Mouse (Mus musculus) embryonic facial prominence, embryonic 11.5 days (tissue): ENCODE measurements around the gene Tmem41a. TPM values are rescaled to one million over a fixed set of nuclear protein-coding genes. Genes with fewer than 3 reads are reported as not detected.
A peak's percentile ranks its signal among the peaks of the same experiment; 100 is the strongest.
"Not testable (repeated sequence)": the region's sequence is repeated elsewhere in the genome, so short reads cannot be mapped to it uniquely, and the experiment has no call there.

Experiments
- ATAC-seq: fragments of 200-750 bp; cut with Nextera tagmentation; replicated peaks from 2 replicates; pipeline ENCODE4 v1.8.0; 2017; ENCODE audit warnings: low read depth; ENCODE audit not compliant: insufficient number of reproducible peaks, low FRiP score, low TSS enrichment
- DNase-seq: peaks from one replicate; pipeline ENCODE4 v3.0.0-alpha.2; 2015; ENCODE audit warnings: low spot score
- H3K27ac ChIP-seq: fragments of 300-500 bp; sonication (generic); replicated peaks from 2 replicates; pipeline ENCODE4 v1.5.1; 2014; ENCODE audit warnings: mild to moderate bottlenecking, low read depth, low read length, control low read depth
- H3K27me3 ChIP-seq: fragments of 300-500 bp; sonication (generic); 2 replicates; pipeline ENCODE4 v1.6.1; 2014; ENCODE audit warnings: mild to moderate bottlenecking, low read length, moderate library complexity, mixed read lengths; ENCODE audit not compliant: control insufficient read depth, insufficient read depth
- H3K36me3 ChIP-seq: fragments of 300-500 bp; sonication (generic); replicated peaks from 2 replicates; pipeline ENCODE4 v1.6.1; 2014; ENCODE audit warnings: low read depth, mild to moderate bottlenecking, low read length, moderate library complexity, mixed read lengths; ENCODE audit not compliant: control insufficient read depth, insufficient read depth
- H3K4me1 ChIP-seq: fragments of 300-500 bp; sonication (generic); 2 replicates; pipeline ENCODE4 v1.6.1; 2014; ENCODE audit warnings: low read length, mixed read lengths; ENCODE audit not compliant: control insufficient read depth, insufficient read depth
- H3K4me2 ChIP-seq: fragments of 300-500 bp; sonication (generic); 2 replicates; pipeline ENCODE4 v1.6.1; 2014; ENCODE audit warnings: low read depth, mild to moderate bottlenecking, control low read depth, low read length, moderate library complexity
- H3K4me3 ChIP-seq: fragments of 300-500 bp; sonication (generic); 2 replicates; pipeline ENCODE4 v1.5.1; 2014; ENCODE audit warnings: low read depth, low read length, control low read depth
- H3K9ac ChIP-seq: fragments of 300-500 bp; sonication (generic); replicated peaks from 2 replicates; pipeline ENCODE4 v1.6.1; 2014; ENCODE audit warnings: mild to moderate bottlenecking, control low read depth, low read length
- H3K9me3 ChIP-seq: fragments of 300-500 bp; sonication (generic); replicated peaks from 2 replicates; pipeline ENCODE4 v1.6.1; 2016; ENCODE audit warnings: mild to moderate bottlenecking, low read length, inconsistent platforms, mixed read lengths; ENCODE audit not compliant: control insufficient read depth
- WGBS: fragments of 180-500 bp; shearing (Covaris S2); extraction: QIAGEN DNeasy Blood & Tissue Kit; methylation state at CpG from one replicate; pipeline ENCODE4 v1.1.7; 2014; 5-methylcytosine and 5-hydroxymethylcytosine counted together
- polyA plus RNA-seq: library from polyadenylated mRNA; unstranded; fragments of >200 nt; fragmentation: Nextera tagmentation; extraction: Ambion mirVana; gene quantifications from 2 replicates; pipeline ENCODE4 v1.2.1, GENCODE M21; 2014

Tmem41a gene
- 37.5 and 38.3 TPM in 2 replicates for polyA plus RNA-seq

DNA sequence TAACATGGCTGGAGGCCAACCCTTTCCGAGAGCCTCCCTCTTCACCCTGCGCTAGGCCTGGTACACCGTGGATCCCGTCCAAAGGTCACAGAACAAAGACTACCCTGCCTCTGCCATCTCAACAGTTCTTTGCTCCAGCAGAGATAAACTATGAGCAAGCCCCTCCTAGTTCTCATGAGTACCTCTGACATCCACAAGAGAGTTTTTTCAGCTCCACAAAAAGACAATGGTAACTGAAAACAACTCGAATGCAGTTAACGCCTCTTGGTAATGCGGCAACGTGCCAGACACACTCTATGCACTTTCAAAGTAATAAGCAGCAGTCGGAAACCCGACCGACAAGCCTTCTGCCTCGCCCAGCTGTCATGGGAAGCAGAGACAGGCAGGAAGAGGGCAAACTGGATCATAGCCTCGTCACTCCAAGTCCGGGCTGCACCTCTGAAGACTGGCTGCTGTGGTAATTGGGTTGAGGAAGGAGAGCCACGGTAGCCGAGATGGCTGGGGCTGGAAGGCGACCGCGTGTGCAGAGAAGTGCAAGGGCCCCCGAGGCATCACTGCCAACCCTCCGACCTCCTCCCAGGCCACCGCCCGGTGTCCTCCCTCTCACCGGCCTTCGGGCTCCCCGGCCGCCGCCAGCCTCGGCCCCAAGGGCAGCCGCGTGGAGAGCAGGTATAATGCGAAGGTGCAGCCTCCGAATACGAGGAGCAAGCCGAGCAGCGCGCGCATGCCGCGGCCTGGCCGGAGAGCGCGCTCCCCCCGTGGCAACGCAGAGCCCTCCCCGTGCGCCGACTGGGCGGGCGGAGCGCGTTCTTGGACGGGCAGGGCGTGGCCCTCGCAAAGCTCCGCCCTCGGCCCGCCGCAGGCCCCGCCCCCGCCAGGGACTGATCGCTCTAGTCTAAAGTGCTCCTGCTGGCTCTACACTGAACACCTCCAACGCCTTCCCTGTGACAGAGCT lies at the start of gene Tmem41a:
Tmem41a (minus strand) TSS at position 792 of the 955 bp plus-strand sequence.
- H3K4me3 ChIP-seq = peak within 1 kb of the TSS; percentile 49
- DNase-seq (peak; percentile 91), ATAC-seq (peak; percentile 93)
- H3K9ac ChIP-seq = peak within 1 kb of the TSS; percentile 56
- H3K27me3 ChIP-seq = no peaks in the 10 kb centered on the region
- peak within 1 kb of the TSS; percentile 48 for H3K4me2 ChIP-seq
- no peaks in the 10 kb centered on the region for H3K36me3 ChIP-seq
- H3K4me1 ChIP-seq = no peaks in the 10 kb centered on the region
- 2% methylated on average over 58 of the region's 63 CpGs for WGBS
- H3K27ac ChIP-seq = no peak within 1 kb of the TSS
- no peaks in the 10 kb centered on the region for H3K9me3 ChIP-seq

DNA sequence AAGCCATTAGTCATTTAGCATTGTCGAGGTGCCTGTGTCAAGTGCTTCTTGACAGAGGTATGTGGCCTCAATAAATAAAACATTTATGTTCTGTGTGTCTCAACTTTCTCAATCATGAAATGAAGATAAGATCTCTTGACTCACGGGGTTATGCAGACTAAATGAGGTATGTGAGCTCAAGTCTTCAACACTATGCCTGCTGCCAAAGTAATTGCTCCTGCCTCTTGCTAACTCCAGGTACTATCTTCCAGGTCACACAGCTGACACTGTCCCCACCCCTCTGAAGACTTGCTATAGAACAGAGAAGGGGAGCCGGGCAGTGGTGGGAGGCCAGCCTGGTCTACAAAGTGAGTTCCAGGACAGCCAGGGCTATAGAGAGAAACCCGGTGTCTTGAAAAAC lies 49.0 kb upstream of the Tmem41a start:
- H3K27ac ChIP-seq = no peak overlapping the region
- ATAC-seq = no peak

DNA sequence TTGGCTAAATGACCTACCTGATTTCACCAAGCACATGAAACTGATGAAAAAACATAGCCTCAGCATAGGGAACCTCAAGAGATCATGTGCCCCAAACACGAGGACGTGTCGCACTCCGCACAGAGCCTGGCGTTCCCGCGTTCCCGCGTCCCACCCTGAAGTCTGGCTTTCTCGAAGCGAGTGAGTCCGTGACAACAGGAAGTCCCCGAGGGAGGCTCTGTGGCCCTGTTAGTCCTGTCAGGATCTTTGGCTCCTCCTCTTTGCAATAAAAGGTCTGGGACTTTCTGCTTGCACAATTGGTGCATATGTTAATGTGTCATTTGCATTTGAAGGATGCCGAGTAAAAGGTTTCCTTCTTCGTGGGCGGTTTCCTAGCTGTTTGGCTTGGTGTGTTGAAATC lies 48.0 kb upstream of the Tmem41a start, which contains the start of gene Liph:
Liph (minus strand) TSS at position 360 of the 400 bp plus-strand sequence.
- Histone ChIP-seq H3K4me2 (peak within 1 kb of the TSS; percentile 25), H3K27ac (no peak within 1 kb of the TSS)
- no peak for DNase-seq

More for the DNA sequence above, 49.0 kb upstream of the Tmem41a start:
- no peak overlapping the region for H3K4me2 ChIP-seq
- H3K27me3 ChIP-seq = no peaks in the 10 kb centered on the region
- no peak overlapping the region for H3K9ac ChIP-seq
- H3K9me3 ChIP-seq = no peaks in the 10 kb centered on the region
- no peaks in the 10 kb centered on the region for H3K36me3 ChIP-seq
- WGBS = 60% methylated on average over 4 of the region's 4 CpGs
- no peak overlapping the region for H3K4me3 ChIP-seq
- DNase-seq = no peak
- no peaks in the 10 kb centered on the region for H3K4me1 ChIP-seq

DNA sequence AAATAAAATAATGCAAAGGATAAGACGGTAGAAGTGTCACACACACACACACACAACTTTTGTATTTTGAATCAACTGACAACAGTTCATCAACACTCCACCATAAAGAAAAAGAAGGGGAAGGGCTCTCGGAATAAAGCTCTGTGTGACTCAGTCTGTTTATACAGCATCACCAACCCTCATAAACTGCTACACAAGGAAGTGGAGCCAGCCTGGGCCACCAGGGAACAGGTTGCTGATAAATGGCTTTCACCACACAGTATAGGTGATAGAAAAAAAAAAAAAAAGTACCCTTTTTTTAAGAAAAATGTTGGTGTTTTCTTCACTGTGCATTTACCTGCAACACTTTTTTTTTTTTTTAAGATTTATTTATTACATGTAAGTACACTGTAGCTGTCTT lies 44.4 kb upstream of the Tmem41a start:
- H3K4me1 ChIP-seq = no peaks in the 10 kb centered on the region
- 83% methylated on average over 2 of the region's 2 CpGs for WGBS
- H3K27ac ChIP-seq = no peak overlapping the region
- no peak overlapping the region for H3K9ac ChIP-seq
- DNase-seq (no peak), ATAC-seq (no peak)
- no peaks in the 10 kb centered on the region for H3K9me3 ChIP-seq
- no peak overlapping the region for H3K4me2 ChIP-seq
- no peak overlapping the region for H3K4me3 ChIP-seq
- no peaks in the 10 kb centered on the region for H3K27me3 ChIP-seq
- H3K36me3 ChIP-seq = no peaks in the 10 kb centered on the region

More for the DNA sequence above, 48.0 kb upstream of the Tmem41a start, which contains the start of gene Liph:
- WGBS = 11% methylated on average over 16 of the region's 16 CpGs
- no peaks in the 10 kb centered on the region for H3K4me1 ChIP-seq
- no peaks in the 10 kb centered on the region for H3K27me3 ChIP-seq
- no peak within 1 kb of the TSS for H3K9ac ChIP-seq
- H3K4me3 ChIP-seq = 0 out of 2 replicates have a peak within 1 kb of the TSS, but pooled peaks have one; percentile 3
- H3K9me3 ChIP-seq = no peaks in the 10 kb centered on the region
- H3K36me3 ChIP-seq = no peaks in the 10 kb centered on the region
- ATAC-seq = no peak

DNA sequence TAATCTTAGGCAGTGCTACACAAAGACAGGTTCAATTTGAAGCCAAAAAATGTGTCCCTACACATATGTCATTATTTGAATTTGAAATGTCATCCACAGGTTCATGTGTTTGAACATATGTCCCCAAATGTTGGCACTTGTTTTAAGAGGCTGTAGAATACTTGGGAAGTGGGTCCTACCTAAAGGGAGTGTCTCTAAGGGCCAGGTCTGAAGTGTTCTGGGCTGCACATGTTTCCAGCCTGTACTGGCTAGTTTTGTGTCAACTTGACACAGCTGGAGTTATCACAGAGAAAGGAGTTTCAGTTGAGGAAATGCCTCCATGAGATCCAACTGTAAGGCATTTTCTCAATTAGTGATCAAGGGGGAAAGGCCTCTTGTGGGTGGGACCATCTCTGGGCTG lies 43.5 kb upstream of the Tmem41a start:
- not testable (repeated sequence) for H3K4me2 ChIP-seq, H3K27ac ChIP-seq, H3K4me3 ChIP-seq, H3K9ac ChIP-seq, H3K4me1 ChIP-seq, H3K9me3 ChIP-seq, DNase-seq, H3K27me3 ChIP-seq, H3K36me3 ChIP-seq, ATAC-seq

DNA sequence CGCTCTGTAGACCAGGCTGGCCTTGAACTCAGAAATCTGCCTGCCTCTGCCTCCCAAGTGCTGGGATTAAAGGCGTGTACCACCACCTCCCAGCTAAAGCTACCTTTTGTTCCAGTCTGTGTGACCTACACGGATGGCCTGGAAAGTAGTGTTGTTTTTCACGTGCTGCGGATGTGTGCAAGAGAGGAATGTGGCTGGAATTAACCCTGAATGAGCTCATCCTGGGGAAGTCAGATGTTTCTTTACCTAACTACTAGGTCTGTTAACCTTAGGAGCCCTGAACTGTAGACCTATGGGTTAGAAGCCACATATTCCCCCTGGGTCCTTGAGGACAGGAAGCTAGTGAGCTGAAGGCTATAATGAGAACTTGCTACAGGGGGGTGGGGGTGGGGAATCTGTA lies 40.6 kb upstream of the Tmem41a start:
- no peaks in the 10 kb centered on the region for H3K4me1 ChIP-seq
- no peak overlapping the region for H3K27ac ChIP-seq
- no peak overlapping the region for H3K4me3 ChIP-seq
- H3K27me3 ChIP-seq = no peaks in the 10 kb centered on the region
- H3K9me3 ChIP-seq = no peaks in the 10 kb centered on the region
- WGBS = 56% methylated on average over 5 of the region's 5 CpGs
- ATAC-seq (no peak), DNase-seq (no peak)
- no peak overlapping the region for H3K4me2 ChIP-seq
- no peaks in the 10 kb centered on the region for H3K36me3 ChIP-seq
- no peak overlapping the region for H3K9ac ChIP-seq

DNA sequence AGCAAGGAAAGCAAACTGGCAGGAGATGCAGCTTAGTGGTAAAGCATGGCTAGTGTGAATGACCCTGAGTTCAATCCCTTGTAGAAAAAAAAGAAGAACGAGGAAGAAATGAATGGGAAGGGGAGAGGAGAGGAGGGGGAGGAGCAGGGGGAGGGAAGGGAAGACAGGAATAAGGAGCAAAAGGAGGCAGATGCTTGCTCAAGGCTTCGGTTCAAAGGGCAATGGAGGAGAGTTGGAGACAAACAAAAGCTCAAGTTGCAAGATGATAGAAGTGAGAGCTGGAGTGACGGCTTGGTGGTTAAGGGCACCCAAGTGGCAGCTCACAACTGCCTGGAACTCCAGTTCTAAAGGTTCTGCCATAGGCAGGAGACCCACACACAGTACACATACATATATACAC lies 38.8 kb upstream of the Tmem41a start:
- Histone ChIP-seq H3K4me2 (no peak overlapping the region), H3K27me3 (no peaks in the 10 kb centered on the region), H3K4me1 (no peaks in the 10 kb centered on the region), H3K27ac (no peak overlapping the region), H3K9me3 (no peaks in the 10 kb centered on the region), H3K4me3 (no peak overlapping the region), H3K36me3 (no peaks in the 10 kb centered on the region), H3K9ac (no peak overlapping the region)
- ATAC-seq = no peak
- WGBS = 27% methylated on average over 3 of the region's 3 CpGs
- no peak for DNase-seq

DNA sequence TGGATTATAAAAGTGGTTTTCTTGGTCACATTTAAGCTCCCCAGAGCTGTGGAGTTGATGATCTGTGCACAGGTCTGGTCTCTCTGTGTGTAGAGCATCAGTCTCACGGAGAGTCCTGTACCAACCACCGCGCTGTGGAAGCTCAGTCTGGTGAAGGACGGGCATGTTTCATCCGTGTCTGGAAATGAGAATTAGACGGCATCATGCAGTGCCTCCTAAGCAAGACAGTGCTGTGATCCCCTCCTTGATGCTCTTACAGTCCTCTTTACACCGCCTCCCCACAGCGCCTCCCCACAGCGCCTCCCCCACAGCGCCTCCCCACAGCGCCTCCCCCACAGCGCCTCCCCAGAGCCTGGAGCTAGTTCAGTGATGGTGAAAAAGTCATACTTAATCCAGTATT lies 36.7 kb upstream of the Tmem41a start:
- no peak overlapping the region for H3K4me3 ChIP-seq
- no peaks in the 10 kb centered on the region for H3K27me3 ChIP-seq
- WGBS = 88% methylated on average over 12 of the region's 12 CpGs
- no peaks in the 10 kb centered on the region for H3K36me3 ChIP-seq
- DNase-seq = no peak
- no peak overlapping the region for H3K4me2 ChIP-seq
- H3K27ac ChIP-seq = no peak overlapping the region
- H3K9ac ChIP-seq = no peak overlapping the region
- H3K4me1 ChIP-seq = no peaks in the 10 kb centered on the region
- no peak for ATAC-seq
- H3K9me3 ChIP-seq = no peaks in the 10 kb centered on the region
